Mouse (Mus musculus): ENCODE results near the gene Eif2a. TPM values are rescaled to one million over a fixed set of nuclear protein-coding genes. Genes with fewer than 3 reads are reported as not detected.

Eif2a gene
- polyA plus RNA-seq, 1 experiment from 2014 or later: 61.4 TPM

GRCm38 (mm10) chr3:58513483-58513882 lies 12.1 kb upstream of the Eif2a start:
- no peak overlapping the region for H3K9ac ChIP-seq
- H3K4me1 ChIP-seq (ENCODE audit: insufficient read depth): no peaks in the 10 kb centered on the region
- H3K4me2 ChIP-seq: no peak overlapping the region
- 78% methylated on average over 4 of the region's 4 CpGs for WGBS
- H3K36me3 ChIP-seq (ENCODE audit: insufficient read depth): no peaks in the 10 kb centered on the region
- TF ChIP-seq CTCF (IDR thresholded peaks at IDR 0.05; ENCODE audit: low read depth): no peak
- no peak for DNase-seq
- H3K27me3 ChIP-seq (ENCODE audit: insufficient read depth, low read length): no peaks in the 10 kb centered on the region
- no peaks in the 10 kb centered on the region for H3K9me3 ChIP-seq (ENCODE audit: low read depth, low read length)
- no peak overlapping the region for H3K4me3 ChIP-seq (ENCODE audit: low read depth, low read length)
- ATAC-seq (ENCODE audit: insufficient read depth): no peak
- H3K27ac ChIP-seq (ENCODE audit: low read depth): no peak overlapping the region

GRCm38 (mm10) chr3:58515947-58516601 lies 9.5 kb upstream of the Eif2a start:
- no peak for DNase-seq
- Histone ChIP-seq H3K4me2 (no peak overlapping the region), H3K27me3 (ENCODE audit: insufficient read depth, low read length) (no peaks in the 10 kb centered on the region), H3K27ac (ENCODE audit: low read depth) (no peak overlapping the region), H3K4me1 (ENCODE audit: insufficient read depth) (no peaks in the 10 kb centered on the region), H3K36me3 (ENCODE audit: insufficient read depth) (peaks cover 7% of the 10 kb centered on the region), H3K4me3 (ENCODE audit: low read depth, low read length) (no peak overlapping the region), H3K9me3 (ENCODE audit: low read depth, low read length) (no peaks in the 10 kb centered on the region), H3K9ac (no peak overlapping the region)
- no peak for TF ChIP-seq CTCF (IDR thresholded peaks at IDR 0.05; ENCODE audit: low read depth)
- ATAC-seq (ENCODE audit: insufficient read depth): no peak
- WGBS: 53% methylated on average over 1 of the region's 1 CpGs

DNA sequence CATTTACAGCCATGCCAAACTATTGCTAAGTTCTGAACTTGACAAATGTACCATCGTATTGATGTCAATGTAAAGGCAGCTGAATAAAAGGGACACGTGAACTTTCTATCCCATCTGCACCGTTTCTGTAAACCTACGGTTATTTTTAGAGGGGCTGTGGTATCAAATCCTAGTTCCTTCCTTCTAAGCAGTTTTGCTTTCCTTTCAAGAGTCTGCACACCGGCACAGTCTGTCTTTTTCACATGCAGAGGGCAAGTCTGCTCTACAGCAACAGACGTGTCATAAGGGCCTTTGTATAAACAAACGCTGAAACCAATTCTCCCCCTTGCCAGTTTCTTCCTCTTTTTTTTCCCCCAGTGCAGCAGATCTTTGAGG lies 9.0 kb upstream of the Eif2a start:
- Histone ChIP-seq H3K9ac (no peak overlapping the region), H3K4me3 (ENCODE audit: low read depth, low read length) (no peak overlapping the region), H3K4me2 (no peak overlapping the region), H3K36me3 (ENCODE audit: insufficient read depth) (peaks cover 12% of the 10 kb centered on the region), H3K27me3 (ENCODE audit: insufficient read depth, low read length) (no peaks in the 10 kb centered on the region), H3K4me1 (ENCODE audit: insufficient read depth) (no peaks in the 10 kb centered on the region), H3K9me3 (ENCODE audit: low read depth, low read length) (no peaks in the 10 kb centered on the region), H3K27ac (ENCODE audit: low read depth) (no peak overlapping the region)
- 34% methylated on average over 7 of the region's 7 CpGs for WGBS
- no peak for TF ChIP-seq CTCF (IDR thresholded peaks at IDR 0.05; ENCODE audit: low read depth)
- DNase-seq (no peak), ATAC-seq (ENCODE audit: insufficient read depth) (no peak)

- ATAC-seq (ENCODE audit: insufficient read depth) (no peak), DNase-seq (no peak)
- Histone ChIP-seq H3K4me2 (no peak overlapping the region), H3K9me3 (ENCODE audit: low read depth, low read length) (no peaks in the 10 kb centered on the region), H3K27me3 (ENCODE audit: insufficient read depth, low read length) (no peaks in the 10 kb centered on the region), H3K4me3 (ENCODE audit: low read depth, low read length) (no peak overlapping the region), H3K9ac (no peak overlapping the region), H3K36me3 (ENCODE audit: insufficient read depth) (peaks cover 14% of the 10 kb centered on the region), H3K27ac (ENCODE audit: low read depth) (no peak overlapping the region), H3K4me1 (ENCODE audit: insufficient read depth) (no peaks in the 10 kb centered on the region)
- 47% methylated on average over 5 of the region's 5 CpGs for WGBS
- no peak for TF ChIP-seq CTCF (IDR thresholded peaks at IDR 0.05; ENCODE audit: low read depth)
These were observed 8.4 kb upstream of the Eif2a start for GRCm38 (mm10) chr3:58517258-58517657.

DNA sequence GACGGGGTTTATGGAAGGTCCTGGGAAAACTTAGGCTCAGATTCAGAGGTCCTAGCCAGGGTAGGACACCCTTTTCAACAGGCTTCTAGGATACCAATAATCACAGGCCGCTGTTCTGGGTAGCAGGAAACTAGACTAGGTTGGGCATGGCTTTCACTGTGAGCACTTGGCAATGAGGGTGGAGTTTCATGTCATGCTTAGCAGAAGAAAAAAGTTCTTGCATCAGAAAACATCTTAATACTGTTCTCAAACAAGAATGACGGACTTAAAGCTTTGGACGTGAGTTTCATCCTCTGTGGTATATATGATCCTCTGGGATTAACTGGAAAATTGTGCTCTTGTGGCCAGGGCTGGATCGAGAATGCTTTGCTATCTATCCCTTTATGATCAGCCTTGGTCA lies 7.8 kb upstream of the Eif2a start:
- ATAC-seq (ENCODE audit: insufficient read depth) (no peak), DNase-seq (no peak)
- Histone ChIP-seq H3K9ac (no peak overlapping the region), H3K4me3 (ENCODE audit: low read depth, low read length) (no peak overlapping the region), H3K27ac (ENCODE audit: low read depth) (no peak overlapping the region), H3K4me2 (no peak overlapping the region), H3K36me3 (ENCODE audit: insufficient read depth) (peaks cover 18% of the 10 kb centered on the region), H3K4me1 (ENCODE audit: insufficient read depth) (no peaks in the 10 kb centered on the region), H3K27me3 (ENCODE audit: insufficient read depth, low read length) (no peaks in the 10 kb centered on the region), H3K9me3 (ENCODE audit: low read depth, low read length) (no peaks in the 10 kb centered on the region)
- no peak for TF ChIP-seq CTCF (IDR thresholded peaks at IDR 0.05; ENCODE audit: low read depth)
- 79% methylated on average over 5 of the region's 5 CpGs for WGBS

DNA sequence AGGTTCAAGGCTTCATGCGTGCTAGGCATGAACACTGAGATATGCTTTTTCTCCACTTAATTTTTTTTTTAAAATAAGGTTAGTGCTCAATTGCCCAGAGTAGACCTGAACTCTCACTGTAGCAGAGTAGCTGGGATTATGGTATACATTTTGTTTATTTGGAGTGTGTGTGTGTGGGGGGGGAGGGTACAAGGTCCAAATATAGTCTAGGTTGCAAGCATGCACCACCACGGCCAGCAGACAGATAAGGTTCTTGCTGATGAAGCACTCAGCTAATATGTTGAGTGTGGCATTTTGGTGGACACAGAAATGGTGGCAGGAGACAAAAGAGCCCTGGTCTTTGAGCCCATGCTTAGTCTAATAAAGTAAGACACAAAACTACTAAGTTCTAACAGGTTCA lies 6.7 kb upstream of the Eif2a start:
- Histone ChIP-seq H3K4me3 (ENCODE audit: low read depth, low read length) (no peak overlapping the region), H3K27ac (ENCODE audit: low read depth) (no peak overlapping the region), H3K4me1 (ENCODE audit: insufficient read depth) (no peaks in the 10 kb centered on the region), H3K4me2 (no peak overlapping the region), H3K9ac (no peak overlapping the region), H3K9me3 (ENCODE audit: low read depth, low read length) (no peaks in the 10 kb centered on the region), H3K27me3 (ENCODE audit: insufficient read depth, low read length) (no peaks in the 10 kb centered on the region), H3K36me3 (ENCODE audit: insufficient read depth) (peaks cover 22% of the 10 kb centered on the region)
- DNase-seq: no peak
- 69% methylated on average over 2 of the region's 2 CpGs for WGBS
- no peak for TF ChIP-seq CTCF (IDR thresholded peaks at IDR 0.05; ENCODE audit: low read depth)
- no peak for ATAC-seq (ENCODE audit: insufficient read depth)

DNA sequence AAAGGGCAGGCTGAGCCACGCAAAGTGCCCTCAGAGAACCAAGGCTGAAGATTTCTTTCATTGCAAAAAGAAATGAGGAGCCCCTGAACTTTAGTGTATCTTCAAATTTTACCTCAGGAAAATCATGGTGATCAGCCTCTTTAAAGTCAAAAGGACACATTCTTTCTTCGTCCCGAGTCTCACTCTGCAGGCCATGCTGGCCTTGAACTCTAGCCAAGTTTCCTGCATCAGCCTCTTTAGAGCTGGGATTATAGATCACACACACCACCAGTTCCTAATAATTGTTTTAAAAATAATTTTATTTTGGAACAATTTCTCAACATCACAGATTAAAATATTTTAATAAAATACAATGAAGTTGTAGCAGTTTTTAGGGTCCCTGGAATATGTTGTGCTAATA lies 6.1 kb upstream of the Eif2a start:
- WGBS: 47% methylated on average over 3 of the region's 3 CpGs
- no peak for TF ChIP-seq CTCF (IDR thresholded peaks at IDR 0.05; ENCODE audit: low read depth)
- no peak overlapping the region for H3K4me2 ChIP-seq

More for the DNA sequence above, 6.1 kb upstream of the Eif2a start:
- Histone ChIP-seq H3K27me3 (ENCODE audit: insufficient read depth, low read length) (no peaks in the 10 kb centered on the region), H3K9ac (no peak overlapping the region), H3K4me3 (ENCODE audit: low read depth, low read length) (no peak overlapping the region), H3K9me3 (ENCODE audit: low read depth, low read length) (no peaks in the 10 kb centered on the region), H3K36me3 (ENCODE audit: insufficient read depth) (peaks cover 22% of the 10 kb centered on the region), H3K4me1 (ENCODE audit: insufficient read depth) (no peaks in the 10 kb centered on the region; the same call in 1 of the 2 replicates), H3K27ac (ENCODE audit: low read depth) (no peak overlapping the region)
- ATAC-seq (ENCODE audit: insufficient read depth) (no peak), DNase-seq (no peak)

All from lung, embryonic 14.5 days (tissue).